Mouse (Mus musculus) midbrain, embryonic 16.5 days (tissue): Measurements from ENCODE around the gene Ccn2. TPM values are rescaled to one million over a fixed set of nuclear protein-coding genes. Genes with fewer than 3 reads are reported as not detected.

Experiments used
- ATAC-seq: fragments of 200-750 bp; cut with Nextera tagmentation; 2 replicates; pipeline ENCODE4 v1.8.0; 2017; ENCODE audit warnings: moderate TSS enrichment
- H3K27ac ChIP-seq: fragments of 300-500 bp; sonication (generic); 2 replicates; pipeline ENCODE4 v1.5.1; 2014; ENCODE audit warnings: mild to moderate bottlenecking, low read length, mixed read lengths
- H3K27me3 ChIP-seq: fragments of 300-500 bp; sonication (generic); 2 replicates; pipeline ENCODE4 v1.6.1; 2014; ENCODE audit warnings: low read depth, low read length, mixed read lengths; ENCODE audit not compliant: control insufficient read depth, insufficient read depth
- H3K36me3 ChIP-seq: fragments of 300-500 bp; sonication (generic); 2 replicates; pipeline ENCODE4 v1.6.1; 2014; ENCODE audit warnings: mild to moderate bottlenecking, low read length, moderate library complexity, mixed read lengths; ENCODE audit not compliant: control insufficient read depth, insufficient read depth
- H3K4me1 ChIP-seq: fragments of 300-500 bp; sonication (generic); 2 replicates; pipeline ENCODE4 v1.6.1; 2014; ENCODE audit warnings: mild to moderate bottlenecking, low read length, mixed read lengths; ENCODE audit not compliant: control insufficient read depth, insufficient read depth
- H3K4me2 ChIP-seq: fragments of 300-500 bp; sonication (generic); 2 replicates; pipeline ENCODE4 v1.6.1; 2014; ENCODE audit warnings: mild to moderate bottlenecking, low read length, mixed read lengths
- H3K4me3 ChIP-seq: fragments of 300-500 bp; sonication (generic); 2 replicates; pipeline ENCODE4 v1.5.1; 2014; ENCODE audit warnings: low read depth, mild to moderate bottlenecking, low read length, moderate library complexity, mixed read lengths
- H3K9ac ChIP-seq: fragments of 300-500 bp; sonication (generic); 2 replicates; pipeline ENCODE4 v1.6.1; 2014; ENCODE audit warnings: low read depth, low read length, mixed read lengths
- H3K9me3 ChIP-seq: fragments of 300-500 bp; sonication (generic); replicated peaks from 2 replicates; pipeline ENCODE4 v1.6.1; 2014; ENCODE audit warnings: mild to moderate bottlenecking, low read length, mixed read lengths; ENCODE audit not compliant: control insufficient read depth, poor library complexity, severe bottlenecking
- WGBS: fragments of 180-500 bp; shearing (Covaris S2); extraction: QIAGEN DNeasy Blood & Tissue Kit; methylation state at CpG from one replicate; pipeline ENCODE4 v1.1.7; 2014; 5-methylcytosine and 5-hydroxymethylcytosine counted together
- polyA plus RNA-seq: library from polyadenylated mRNA; unstranded; fragments of >200 nt; fragmentation: Nextera tagmentation; extraction: Ambion mirVana; gene quantifications from 2 replicates; pipeline ENCODE4 v1.2.1, GENCODE M21; 2015

The Ccn2 gene
- polyA plus RNA-seq, result 2.0 and 3.6 TPM in 2 replicates

DNA sequence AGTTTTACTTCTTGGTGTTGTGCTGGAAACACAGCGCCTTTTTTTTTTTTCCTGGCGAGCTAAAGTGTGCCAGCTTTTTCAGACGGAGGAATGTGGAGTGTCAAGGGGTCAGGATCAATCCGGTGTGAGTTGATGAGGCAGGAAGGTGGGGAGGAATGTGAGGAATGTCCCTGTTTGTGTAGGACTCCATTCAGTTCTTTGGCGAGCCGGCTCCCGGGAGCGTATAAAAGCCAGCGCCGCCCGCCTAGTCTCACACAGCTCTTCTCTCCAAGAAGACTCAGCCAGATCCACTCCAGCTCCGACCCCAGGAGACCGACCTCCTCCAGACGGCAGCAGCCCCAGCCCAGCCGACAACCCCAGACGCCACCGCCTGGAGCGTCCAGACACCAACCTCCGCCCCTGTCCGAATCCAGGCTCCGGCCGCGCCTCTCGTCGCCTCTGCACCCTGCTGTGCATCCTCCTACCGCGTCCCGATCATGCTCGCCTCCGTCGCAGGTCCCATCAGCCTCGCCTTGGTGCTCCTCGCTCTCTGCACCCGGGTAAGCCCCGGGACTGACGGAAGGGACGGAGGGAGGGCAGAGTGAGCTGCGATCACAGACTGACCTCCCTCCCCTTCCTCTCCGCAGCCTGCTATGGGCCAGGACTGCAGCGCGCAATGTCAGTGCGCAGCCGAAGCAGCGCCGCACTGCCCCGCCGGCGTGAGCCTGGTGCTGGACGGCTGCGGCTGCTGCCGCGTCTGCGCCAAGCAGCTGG is at the start of gene Ccn2:
Ccn2 (plus strand) TSS at position 193 of the 753 bp plus-strand sequence.
- Histone ChIP-seq H3K36me3 (no peaks in the 10 kb centered on the region), H3K9me3 (no peaks in the 10 kb centered on the region), H3K4me3 (peak within 1 kb of the TSS; percentile 74), H3K9ac (peak within 1 kb of the TSS; percentile 77), H3K27me3 (no peaks in the 10 kb centered on the region; the same call in 1 of the 2 replicates), H3K4me1 (0 out of 2 replicates have a peak, but pooled peaks cover 7% of the 10 kb centered on the region), H3K27ac (peak within 1 kb of the TSS; percentile 60), H3K4me2 (peak within 1 kb of the TSS; percentile 87)
- under 1% methylated on average over 53 of the region's 53 CpGs for WGBS
- ATAC-seq, result peak; percentile 97

- Histone ChIP-seq H3K36me3 (no peaks in the 10 kb centered on the region), H3K9ac (no peak overlapping the region), H3K27ac (no peak overlapping the region), H3K27me3 (no peaks in the 10 kb centered on the region), H3K9me3 (no peaks in the 10 kb centered on the region), H3K4me1 (no peaks in the 10 kb centered on the region), H3K4me3 (no peak overlapping the region), H3K4me2 (no peak overlapping the region)
- 92% methylated on average over 1 of the region's 1 CpGs for WGBS
- ATAC-seq, result no peak
These were observed 42.4 kb upstream of the Ccn2 start for GRCm38 (mm10) chr10:24552870-24553269.

- Histone ChIP-seq H3K9ac (no peak overlapping the region), H3K4me3 (no peak overlapping the region), H3K9me3 (no peaks in the 10 kb centered on the region), H3K27ac (no peak overlapping the region), H3K4me1 (no peaks in the 10 kb centered on the region), H3K36me3 (no peaks in the 10 kb centered on the region), H3K27me3 (no peaks in the 10 kb centered on the region), H3K4me2 (no peak overlapping the region)
- WGBS, result 81% methylated on average over 2 of the region's 2 CpGs
- ATAC-seq, result no peak
These were observed 41.2 kb upstream of the Ccn2 start for GRCm38 (mm10) chr10:24554091-24554490.

- no peak for ATAC-seq
- Histone ChIP-seq H3K36me3 (no peaks in the 10 kb centered on the region), H3K27me3 (no peaks in the 10 kb centered on the region), H3K27ac (no peak overlapping the region), H3K4me3 (no peak overlapping the region), H3K9me3 (no peaks in the 10 kb centered on the region), H3K4me2 (no peak overlapping the region), H3K4me1 (no peaks in the 10 kb centered on the region), H3K9ac (no peak overlapping the region)
- 73% methylated on average over 2 of the region's 2 CpGs for whole genome bisulfite sequencing
These were observed 36.9 kb upstream of the Ccn2 start for GRCm38 (mm10) chr10:24558366-24558765.

- no peak for ATAC-seq
- 93% methylated on average over 2 of the region's 2 CpGs for WGBS
- no peaks in the 10 kb centered on the region for H3K27me3 ChIP-seq
- H3K27ac ChIP-seq, result no peak overlapping the region
- no peak overlapping the region for H3K9ac ChIP-seq
- no peaks in the 10 kb centered on the region for H3K4me1 ChIP-seq
- no peaks in the 10 kb centered on the region for H3K9me3 ChIP-seq
- no peaks in the 10 kb centered on the region for H3K36me3 ChIP-seq
- H3K4me3 ChIP-seq, result no peak overlapping the region
- no peak overlapping the region for H3K4me2 ChIP-seq
These were observed 25.4 kb upstream of the Ccn2 start for GRCm38 (mm10) chr10:24569691-24570420.

GRCm38 (mm10) chr10:24572044-24572960 is 22.9 kb upstream of the Ccn2 start:
- Histone ChIP-seq H3K27me3 (no peaks in the 10 kb centered on the region), H3K9me3 (no peaks in the 10 kb centered on the region), H3K36me3 (no peaks in the 10 kb centered on the region), H3K4me3 (no peak overlapping the region), H3K4me1 (no peaks in the 10 kb centered on the region), H3K9ac (no peak overlapping the region), H3K27ac (no peak overlapping the region), H3K4me2 (no peak overlapping the region)
- WGBS, result 70% methylated on average over 4 of the region's 4 CpGs
- ATAC-seq, result no peak

- Histone ChIP-seq H3K9ac (no peak overlapping the region), H3K4me2 (no peak overlapping the region), H3K4me1 (no peaks in the 10 kb centered on the region), H3K27me3 (no peaks in the 10 kb centered on the region), H3K27ac (no peak overlapping the region), H3K36me3 (no peaks in the 10 kb centered on the region), H3K4me3 (no peak overlapping the region), H3K9me3 (no peaks in the 10 kb centered on the region)
- WGBS, result 45% methylated on average over 3 of the region's 3 CpGs
- ATAC-seq, result no peak
These were observed 21.8 kb upstream of the Ccn2 start for GRCm38 (mm10) chr10:24573484-24573883.

GRCm38 (mm10) chr10:24581076-24581475 is 14.2 kb upstream of the Ccn2 start:
- WGBS, result 85% methylated on average over 3 of the region's 3 CpGs
- H3K4me3 ChIP-seq, result no peak overlapping the region
- no peaks in the 10 kb centered on the region for H3K36me3 ChIP-seq

More at GRCm38 (mm10) chr10:24581076-24581475, 14.2 kb upstream of the Ccn2 start:
- no peak overlapping the region for H3K9ac ChIP-seq
- no peaks in the 10 kb centered on the region for H3K4me1 ChIP-seq
- ATAC-seq, result no peak
- no peaks in the 10 kb centered on the region for H3K27me3 ChIP-seq
- no peak overlapping the region for H3K27ac ChIP-seq
- no peaks in the 10 kb centered on the region for H3K9me3 ChIP-seq
- no peak overlapping the region for H3K4me2 ChIP-seq
